Mouse (Mus musculus): ENCODE results near the gene Megf11.

DNA sequence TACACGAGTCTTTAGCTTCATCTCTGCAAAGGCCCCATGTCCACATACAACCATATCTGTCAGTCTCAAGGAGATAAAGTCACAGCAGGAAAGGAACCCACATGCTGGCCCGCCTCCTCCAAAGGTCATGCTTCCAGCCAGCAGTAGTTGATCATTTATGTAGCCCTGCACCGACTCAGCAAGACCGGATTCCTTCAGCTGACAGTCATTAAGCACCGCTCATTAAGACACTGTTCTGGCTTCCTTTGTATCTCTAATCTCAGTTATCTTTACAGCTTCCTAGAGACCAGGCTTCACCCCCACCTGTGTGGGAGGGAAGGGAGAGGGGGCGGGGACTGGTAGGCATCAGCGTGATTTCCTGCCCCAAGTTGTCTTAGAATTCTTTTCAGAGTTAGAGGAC, 258.7 kb downstream of the Megf11 start:
- TF ChIP-seq MYOD1 (IDR thresholded peaks at IDR 0.05; ENCODE audit: control insufficient read depth in 1 of 3, insufficient read length in 2 of 3, low read depth in 2 of 3) (no peak), POLR2A (IDR thresholded peaks at IDR 0.05; ENCODE audit: insufficient read length, low read depth) (no peak), TCF12 (IDR thresholded peaks at IDR 0.05; ENCODE audit: insufficient read depth, poor library complexity, severe bottlenecking) (no peak), POLR2AphosphoS2 (IDR thresholded peaks at IDR 0.05; ENCODE audit: insufficient read length, low read depth) (no peak)

All from myocyte (in vitro differentiated cells).